Mouse (Mus musculus) hindbrain, embryonic 15.5 days (tissue): ENCODE measurements around the gene Wbp2. TPM values are rescaled to one million over a fixed set of nuclear protein-coding genes. Genes with fewer than 3 reads are reported as not detected.
A peak's percentile ranks its signal among the peaks of the same experiment; 100 is the strongest.
"Not testable (repeated sequence)": the region's sequence is repeated elsewhere in the genome, so short reads cannot be mapped to it uniquely, and the experiment has no call there.

Experiments used
- ATAC-seq: fragments of 200-750 bp; cut with Nextera tagmentation; 2 replicates; pipeline ENCODE4 v1.8.0; 2017; ENCODE audit warnings: low read depth, moderate number of reproducible peaks, moderate TSS enrichment; ENCODE audit not compliant: low FRiP score
- H3K27ac ChIP-seq: fragments of 300-500 bp; sonication (generic); replicated peaks from 2 replicates; pipeline ENCODE4 v1.5.1; 2015; ENCODE audit warnings: mild to moderate bottlenecking, inconsistent platforms
- H3K27me3 ChIP-seq: fragments of 300-500 bp; sonication (generic); 2 replicates; pipeline ENCODE4 v1.6.1; 2015; ENCODE audit warnings: control low read depth, inconsistent platforms
- H3K36me3 ChIP-seq: fragments of 300-500 bp; sonication (generic); 2 replicates; pipeline ENCODE4 v1.6.1; 2015; ENCODE audit warnings: control low read depth, inconsistent platforms
- H3K4me1 ChIP-seq: fragments of 300-500 bp; sonication (generic); replicated peaks from 2 replicates; pipeline ENCODE4 v1.6.1; 2015; ENCODE audit warnings: control low read depth, inconsistent platforms
- H3K4me2 ChIP-seq: fragments of 300-500 bp; sonication (generic); 2 replicates; pipeline ENCODE4 v1.6.1; 2015; ENCODE audit warnings: moderate library complexity, mild to moderate bottlenecking, inconsistent platforms
- H3K4me3 ChIP-seq: fragments of 300-500 bp; sonication (generic); 2 replicates; pipeline ENCODE4 v1.5.1; 2015; ENCODE audit warnings: mild to moderate bottlenecking, inconsistent platforms
- H3K9ac ChIP-seq: fragments of 300-500 bp; sonication (generic); 2 replicates; pipeline ENCODE4 v1.6.1; 2015; ENCODE audit warnings: inconsistent platforms
- H3K9me3 ChIP-seq: fragments of 300-500 bp; sonication (generic); 2 replicates; pipeline ENCODE4 v1.6.1; 2016; ENCODE audit warnings: control low read depth, inconsistent platforms
- WGBS: fragments of 180-500 bp; shearing (Covaris S2); methylation state at CpG from one replicate; pipeline ENCODE4 v1.1.7; 2015; 5-methylcytosine and 5-hydroxymethylcytosine counted together
- polyA plus RNA-seq: library from polyadenylated mRNA; unstranded; fragments of >200 nt; fragmentation: Nextera tagmentation; extraction: Ambion mirVana; gene quantifications from 2 replicates; pipeline ENCODE4 v1.2.1, GENCODE M21; 2015

The Wbp2 gene
- polyA plus RNA-seq, 1 experiment from 2014 or later: 196 TPM

- ATAC-seq: no peak
- Histone ChIP-seq H3K9ac (no peak within 1 kb of the TSS), H3K4me2 (peak within 1 kb of the TSS; percentile 15; the same call in 1 of the 2 replicates), H3K36me3 (peaks cover 14% of the 10 kb centered on the region), H3K27me3 (no peaks in the 10 kb centered on the region), H3K4me3 (no peak within 1 kb of the TSS), H3K9me3 (no peaks in the 10 kb centered on the region), H3K27ac (peak within 1 kb of the TSS; percentile 53; the same call in 1 of the 2 replicates), H3K4me1 (peaks cover 42% of the 10 kb centered on the region)
- 29% methylated on average over 23 of the region's 23 CpGs for WGBS
Measured at GRCm38 (mm10) chr11:116127156-116127980, 40.6 kb upstream of the Wbp2 start, which contains the start of gene Trim47. Trim47 (minus strand) TSS chr11:116127210.

GRCm38 (mm10) chr11:116126261-116126660 lies 39.5 kb upstream of the Wbp2 start:
- H3K4me3 ChIP-seq: no peak overlapping the region
- WGBS: 97% methylated on average over 15 of the region's 15 CpGs
- H3K27ac ChIP-seq: no peak overlapping the region
- no peak overlapping the region for H3K9ac ChIP-seq
- H3K4me1 ChIP-seq: peaks cover 35% of the 10 kb centered on the region
- H3K9me3 ChIP-seq: no peaks in the 10 kb centered on the region
- H3K27me3 ChIP-seq: no peaks in the 10 kb centered on the region
- H3K36me3 ChIP-seq: peaks cover 10% of the 10 kb centered on the region
- no peak overlapping the region for H3K4me2 ChIP-seq
- no peak for ATAC-seq

- not testable (repeated sequence) for H3K4me1 ChIP-seq, H3K9me3 ChIP-seq, H3K4me2 ChIP-seq, ATAC-seq, H3K4me3 ChIP-seq, H3K9ac ChIP-seq, H3K27ac ChIP-seq, H3K27me3 ChIP-seq
- WGBS: 93% methylated on average over 8 of the region's 8 CpGs
- peaks cover 10% of the 10 kb centered on the region for H3K36me3 ChIP-seq
Measured at GRCm38 (mm10) chr11:116121731-116122245, 35.0 kb upstream of the Wbp2 start.

- Histone ChIP-seq H3K27me3 (no peaks in the 10 kb centered on the region), H3K4me3 (no peak overlapping the region), H3K27ac (no peak overlapping the region), H3K4me1 (no peaks in the 10 kb centered on the region), H3K9ac (no peak overlapping the region), H3K4me2 (no peak overlapping the region), H3K36me3 (no peaks in the 10 kb centered on the region), H3K9me3 (no peaks in the 10 kb centered on the region)
- ATAC-seq: no peak
Measured at GRCm38 (mm10) chr11:116117819-116118218, 31.0 kb upstream of the Wbp2 start.

- Histone ChIP-seq H3K9me3 (no peaks in the 10 kb centered on the region), H3K36me3 (no peaks in the 10 kb centered on the region), H3K27me3 (peaks cover under 1% of the 10 kb centered on the region; the same call in 1 of the 2 replicates), H3K4me1 (no peaks in the 10 kb centered on the region), H3K4me2 (no peak overlapping the region), H3K4me3 (no peak overlapping the region), H3K9ac (no peak overlapping the region), H3K27ac (no peak overlapping the region)
- ATAC-seq: no peak
- WGBS: 90% methylated on average over 12 of the region's 12 CpGs
Measured at GRCm38 (mm10) chr11:116117241-116117640, 30.4 kb upstream of the Wbp2 start.

- Histone ChIP-seq H3K4me2 (no peak overlapping the region), H3K27me3 (peaks cover 56% of the 10 kb centered on the region), H3K36me3 (no peaks in the 10 kb centered on the region), H3K27ac (no peak overlapping the region), H3K4me1 (peaks cover 26% of the 10 kb centered on the region), H3K9ac (no peak overlapping the region), H3K4me3 (no peak overlapping the region), H3K9me3 (no peaks in the 10 kb centered on the region)
- ATAC-seq: no peak
- 86% methylated on average over 19 of the region's 19 CpGs for WGBS
Measured at GRCm38 (mm10) chr11:116111611-116112203, 24.9 kb upstream of the Wbp2 start.

- Histone ChIP-seq H3K27ac (no peak overlapping the region), H3K36me3 (no peaks in the 10 kb centered on the region), H3K4me3 (no peak overlapping the region), H3K4me1 (peaks cover 29% of the 10 kb centered on the region), H3K27me3 (peaks cover 62% of the 10 kb centered on the region), H3K4me2 (no peak overlapping the region), H3K9me3 (no peaks in the 10 kb centered on the region), H3K9ac (no peak overlapping the region)
- ATAC-seq: no peak
- WGBS: 75% methylated on average over 4 of the region's 4 CpGs
Measured at GRCm38 (mm10) chr11:116111067-116111466, 24.3 kb upstream of the Wbp2 start.

- H3K27ac ChIP-seq: no peak overlapping the region
- H3K36me3 ChIP-seq: no peaks in the 10 kb centered on the region
- ATAC-seq: no peak
- no peaks in the 10 kb centered on the region for H3K9me3 ChIP-seq
- no peak overlapping the region for H3K9ac ChIP-seq
- H3K4me3 ChIP-seq: peak overlapping the region; percentile 40
- 33% methylated on average over 10 of the region's 10 CpGs for WGBS
- H3K27me3 ChIP-seq: peaks cover 63% of the 10 kb centered on the region
- H3K4me2 ChIP-seq: peak overlapping the region; percentile 59
- peaks cover 30% of the 10 kb centered on the region for H3K4me1 ChIP-seq
Measured at GRCm38 (mm10) chr11:116110540-116110939, 23.7 kb upstream of the Wbp2 start.

- WGBS: 1% methylated on average over 35 of the region's 35 CpGs
- peak overlapping the region; percentile 59 for H3K4me2 ChIP-seq
- peak; percentile 63; the same call in 1 of the 2 replicates for ATAC-seq
- peaks cover 63% of the 10 kb centered on the region for H3K27me3 ChIP-seq
- H3K36me3 ChIP-seq: no peaks in the 10 kb centered on the region
- H3K9me3 ChIP-seq: no peaks in the 10 kb centered on the region
- H3K9ac ChIP-seq: peak overlapping the region; percentile 35
- no peak overlapping the region for H3K27ac ChIP-seq
- peaks cover 30% of the 10 kb centered on the region for H3K4me1 ChIP-seq
- H3K4me3 ChIP-seq: peak overlapping the region; percentile 40
Measured at GRCm38 (mm10) chr11:116110131-116110530, 23.3 kb upstream of the Wbp2 start.

- Histone ChIP-seq H3K4me2 (peak overlapping the region; percentile 59), H3K4me3 (peak overlapping the region; percentile 40), H3K27ac (no peak overlapping the region), H3K4me1 (peaks cover 31% of the 10 kb centered on the region), H3K9ac (peak overlapping the region; percentile 35), H3K27me3 (peaks cover 63% of the 10 kb centered on the region), H3K9me3 (no peaks in the 10 kb centered on the region), H3K36me3 (no peaks in the 10 kb centered on the region)
- ATAC-seq: no peak
- WGBS: 3% methylated on average over 43 of the region's 70 CpGs
Measured at GRCm38 (mm10) chr11:116109441-116110081, 22.8 kb upstream of the Wbp2 start.

- no peak overlapping the region for H3K27ac ChIP-seq
- no peak for ATAC-seq
- H3K4me2 ChIP-seq: peak overlapping the region; percentile 59
- H3K4me1 ChIP-seq: peaks cover 41% of the 10 kb centered on the region
- H3K9me3 ChIP-seq: no peaks in the 10 kb centered on the region
- H3K27me3 ChIP-seq: peaks cover 63% of the 10 kb centered on the region
- 3% methylated on average over 22 of the region's 23 CpGs for WGBS
- no peaks in the 10 kb centered on the region for H3K36me3 ChIP-seq
- H3K9ac ChIP-seq: 0 out of 2 replicates have a peak overlapping the region, but pooled peaks have one; percentile 35
- H3K4me3 ChIP-seq: peak overlapping the region; percentile 40
Measured at GRCm38 (mm10) chr11:116108464-116109137, 21.8 kb upstream of the Wbp2 start.
